Mouse (Mus musculus) neural tube, embryonic 11.5 days (tissue): ENCODE data around the gene Crabp2. TPM values are rescaled to one million over a fixed set of nuclear protein-coding genes. Genes with fewer than 3 reads are reported as not detected.
A peak's percentile ranks its signal among the peaks of the same experiment; 100 is the strongest.

Experiments
- ATAC-seq: fragments of 200-750 bp; cut with Nextera tagmentation; 2 replicates; pipeline ENCODE4 v1.8.0; 2017; ENCODE audit warnings: moderate number of reproducible peaks, mild to moderate bottlenecking, moderate TSS enrichment, moderate library complexity; ENCODE audit not compliant: insufficient read depth, low FRiP score, low TSS enrichment
- DNase-seq: peaks from one replicate; pipeline ENCODE4 v3.0.0-alpha.2; 2015; ENCODE audit warnings: low spot score
- H3K27ac ChIP-seq: fragments of 300-500 bp; sonication (generic); 2 replicates; pipeline ENCODE4 v1.5.1; 2014; ENCODE audit warnings: low read depth, mild to moderate bottlenecking, low read length
- H3K27me3 ChIP-seq: fragments of 300-500 bp; sonication (generic); 2 replicates; pipeline ENCODE4 v1.6.1; 2014; ENCODE audit warnings: mild to moderate bottlenecking, low read length, mixed read lengths; ENCODE audit not compliant: control insufficient read depth, insufficient read depth
- H3K36me3 ChIP-seq: fragments of 300-500 bp; sonication (generic); 2 replicates; pipeline ENCODE4 v1.6.1; 2014; ENCODE audit warnings: mild to moderate bottlenecking, low read length, moderate library complexity, mixed read lengths; ENCODE audit not compliant: control insufficient read depth, insufficient read depth
- H3K4me1 ChIP-seq: fragments of 300-500 bp; sonication (generic); 2 replicates; pipeline ENCODE4 v1.6.1; 2014; ENCODE audit warnings: low read length, mixed read lengths; ENCODE audit not compliant: control insufficient read depth, insufficient read depth
- H3K4me2 ChIP-seq: fragments of 300-500 bp; sonication (generic); 2 replicates; pipeline ENCODE4 v1.6.1; 2014; ENCODE audit warnings: low read depth, mild to moderate bottlenecking, moderate library complexity
- H3K4me3 ChIP-seq: fragments of 300-500 bp; sonication (generic); 2 replicates; pipeline ENCODE4 v1.5.1; 2014; ENCODE audit warnings: low read depth, low read length
- H3K9ac ChIP-seq: fragments of 300-500 bp; sonication (generic); 2 replicates; pipeline ENCODE4 v1.6.1; 2014; ENCODE audit warnings: mild to moderate bottlenecking, low read length
- H3K9me3 ChIP-seq: fragments of 300-500 bp; sonication (generic); 2 replicates; pipeline ENCODE4 v1.6.1; 2016; ENCODE audit warnings: low read length; ENCODE audit not compliant: control insufficient read depth
- WGBS: fragments of 180-500 bp; shearing (Covaris S2); extraction: QIAGEN DNeasy Blood & Tissue Kit; methylation state at CpG from one replicate; pipeline ENCODE4 v1.1.7; 2014; 5-methylcytosine and 5-hydroxymethylcytosine counted together
- polyA plus RNA-seq: library from polyadenylated mRNA; unstranded; fragments of >200 nt; fragmentation: Nextera tagmentation; extraction: Ambion mirVana; gene quantifications from 2 replicates; pipeline ENCODE4 v1.2.1, GENCODE M21; 2014

Crabp2 gene
- polyA plus RNA-seq, 1 experiment from 2014 or later = 607 TPM

GRCm38 (mm10) chr3:87981894-87982835 is 33.7 kb downstream of the Crabp2 start:
- Histone ChIP-seq H3K4me2 (peak overlapping the region; percentile 27), H3K9me3 (no peaks in the 10 kb centered on the region), H3K9ac (peak overlapping the region; percentile 42), H3K4me1 (peaks cover 56% of the 10 kb centered on the region), H3K36me3 (peaks cover 2% of the 10 kb centered on the region; the same call in 1 of the 2 replicates), H3K4me3 (no peak overlapping the region), H3K27ac (peak overlapping the region; percentile 85), H3K27me3 (no peaks in the 10 kb centered on the region)
- peak; percentile 17 for DNase-seq
- no peak for ATAC-seq
- 36% methylated on average over 12 of the region's 12 CpGs for WGBS

DNA sequence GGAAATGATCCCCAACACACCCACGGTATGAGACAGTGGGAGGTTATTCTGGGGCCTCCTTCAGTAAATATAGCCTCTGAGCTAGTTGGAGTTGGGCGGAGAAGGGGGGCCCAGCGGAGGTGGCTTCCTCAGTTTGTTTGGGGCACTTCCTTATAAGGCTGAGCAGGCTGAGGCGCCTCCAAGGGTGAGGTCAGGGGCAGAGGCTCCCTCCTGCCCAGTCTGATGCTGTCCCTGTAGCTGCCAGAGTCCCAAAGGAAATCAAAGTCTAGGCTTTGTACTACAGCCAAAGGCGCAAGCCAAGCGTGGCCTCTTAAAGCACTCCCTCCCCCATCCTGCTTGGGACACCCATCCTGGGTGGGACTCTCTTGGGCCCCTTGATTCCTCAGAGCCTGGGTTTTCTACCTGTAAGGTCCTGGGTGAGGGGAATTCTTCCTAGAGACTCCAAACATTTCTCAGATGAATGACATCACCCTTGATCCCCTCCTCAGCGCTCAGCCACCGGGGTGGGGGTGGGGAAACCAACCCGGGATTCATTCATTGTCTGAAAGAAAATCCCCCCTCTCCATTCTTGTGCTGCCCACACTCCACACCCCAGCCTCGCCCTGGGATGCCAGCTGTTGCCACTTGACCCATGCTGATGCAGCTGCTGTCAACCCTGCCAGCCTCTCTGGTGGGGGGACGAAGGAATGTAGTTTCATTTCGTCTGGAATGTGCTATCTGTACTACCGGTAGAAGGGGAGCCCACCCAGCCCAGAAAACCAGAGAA is 34.6 kb downstream of the Crabp2 start:
- 3% methylated on average over 13 of the region's 13 CpGs for WGBS
- ATAC-seq (no peak), DNase-seq (peak; percentile 71)
- H3K27me3 ChIP-seq = no peaks in the 10 kb centered on the region
- no peak overlapping the region for H3K4me3 ChIP-seq
- peak overlapping the region; percentile 41 for H3K9ac ChIP-seq
- peak overlapping the region; percentile 27 for H3K4me2 ChIP-seq
- H3K4me1 ChIP-seq = peaks cover 60% of the 10 kb centered on the region
- peak overlapping the region; percentile 85 for H3K27ac ChIP-seq
- H3K36me3 ChIP-seq = peaks cover under 1% of the 10 kb centered on the region; the same call in 1 of the 2 replicates
- no peaks in the 10 kb centered on the region for H3K9me3 ChIP-seq

DNA sequence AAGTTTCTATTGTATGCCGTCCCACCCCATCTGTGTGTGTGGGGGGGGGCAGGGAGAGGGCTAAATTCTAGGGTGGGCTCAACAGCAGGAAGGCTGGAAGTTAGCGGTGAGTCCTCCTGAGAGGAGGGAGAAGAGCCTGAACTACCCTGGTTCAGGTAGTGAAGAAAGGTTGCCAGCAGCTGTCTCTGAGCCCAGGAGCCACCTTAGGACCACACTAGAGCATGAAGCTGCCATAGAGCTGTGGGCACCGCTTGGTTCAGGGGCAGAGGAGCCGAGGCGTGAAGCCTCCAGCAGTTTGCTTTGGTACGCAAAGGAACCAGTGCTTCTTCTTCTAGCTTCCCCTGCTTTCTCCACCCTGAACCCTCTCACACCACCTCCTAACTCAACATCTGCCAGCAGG is 35.2 kb downstream of the Crabp2 start:
- DNase-seq = peak; percentile 12
- H3K27ac ChIP-seq = peak overlapping the region; percentile 85; the same call in 1 of the 2 replicates
- no peak overlapping the region for H3K9ac ChIP-seq
- 0 out of 2 replicates have a peak, but pooled peaks cover 2% of the 10 kb centered on the region for H3K27me3 ChIP-seq
- H3K4me2 ChIP-seq = peak overlapping the region; percentile 27
- no peak overlapping the region for H3K4me3 ChIP-seq
- no peaks in the 10 kb centered on the region for H3K36me3 ChIP-seq
- ATAC-seq = no peak
- no peaks in the 10 kb centered on the region for H3K9me3 ChIP-seq
- peaks cover 63% of the 10 kb centered on the region for H3K4me1 ChIP-seq
- 50% methylated on average over 6 of the region's 6 CpGs for WGBS

DNA sequence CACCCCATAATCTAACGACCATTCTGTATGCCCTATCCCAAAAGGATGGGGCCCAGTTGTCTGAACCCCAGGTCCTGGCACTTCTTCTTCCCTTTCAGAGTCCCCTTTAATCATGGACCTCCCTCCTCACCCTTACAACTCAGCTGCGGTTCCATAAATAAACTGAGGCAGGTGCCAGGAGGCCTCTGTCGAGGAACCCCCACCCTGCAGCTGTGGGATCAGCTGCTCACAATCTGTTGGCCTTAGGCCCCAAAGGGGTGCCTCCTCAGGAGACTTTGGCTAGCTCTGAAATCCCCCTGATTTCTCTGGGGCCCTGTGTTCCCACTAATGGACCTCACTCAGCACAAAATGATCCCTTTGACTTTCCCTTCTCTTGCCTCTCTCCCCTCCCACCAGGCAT is 35.6 kb downstream of the Crabp2 start:
- Histone ChIP-seq H3K27me3 (0 out of 2 replicates have a peak, but pooled peaks cover 4% of the 10 kb centered on the region), H3K36me3 (no peaks in the 10 kb centered on the region), H3K4me3 (no peak overlapping the region), H3K9me3 (no peaks in the 10 kb centered on the region), H3K27ac (no peak overlapping the region), H3K9ac (no peak overlapping the region), H3K4me1 (peaks cover 63% of the 10 kb centered on the region), H3K4me2 (no peak overlapping the region)
- 37% methylated on average over 3 of the region's 3 CpGs for WGBS
- DNase-seq (no peak), ATAC-seq (no peak)

- Histone ChIP-seq H3K4me2 (0 out of 2 replicates have a peak overlapping the region, but pooled peaks have one; percentile 2), H3K4me1 (peaks cover 57% of the 10 kb centered on the region), H3K9me3 (no peaks in the 10 kb centered on the region), H3K27ac (peak overlapping the region; percentile 40), H3K36me3 (no peaks in the 10 kb centered on the region), H3K4me3 (no peak overlapping the region), H3K27me3 (0 out of 2 replicates have a peak, but pooled peaks cover 6% of the 10 kb centered on the region), H3K9ac (0 out of 2 replicates have a peak overlapping the region, but pooled peaks have one; percentile 5)
- DNase-seq (peak; percentile 69), ATAC-seq (0 out of 2 replicates have a peak, but pooled peaks have one; percentile 5)
- 50% methylated on average over 12 of the region's 12 CpGs for WGBS
Measured at GRCm38 (mm10) chr3:87985505-87986320, 37.2 kb downstream of the Crabp2 start.

DNA sequence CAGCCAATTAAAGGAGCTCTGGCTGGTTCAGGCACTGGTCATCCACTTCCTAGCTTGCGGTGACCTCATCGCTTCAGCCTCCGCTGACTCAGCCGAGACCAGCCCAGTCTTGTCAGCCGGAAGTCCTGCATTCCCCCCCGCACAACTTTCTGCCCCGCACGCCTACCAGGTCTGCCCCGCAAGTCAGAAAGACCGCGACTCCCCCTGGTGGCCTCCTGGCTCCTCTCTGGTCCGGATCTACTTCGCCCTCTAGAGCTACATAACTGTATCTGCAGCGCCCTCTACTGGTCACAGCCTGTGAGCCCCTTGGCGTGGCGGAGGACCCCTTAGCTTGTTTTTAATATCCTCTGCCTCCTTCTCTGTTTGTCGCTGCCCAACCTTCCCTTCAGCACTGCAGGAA is 38.4 kb downstream of the Crabp2 start:
- Histone ChIP-seq H3K9ac (peak overlapping the region; percentile 24), H3K27ac (peak overlapping the region; percentile 15; the same call in 1 of the 2 replicates)
- 0% methylated on average over 17 of the region's 17 CpGs for WGBS

DNA sequence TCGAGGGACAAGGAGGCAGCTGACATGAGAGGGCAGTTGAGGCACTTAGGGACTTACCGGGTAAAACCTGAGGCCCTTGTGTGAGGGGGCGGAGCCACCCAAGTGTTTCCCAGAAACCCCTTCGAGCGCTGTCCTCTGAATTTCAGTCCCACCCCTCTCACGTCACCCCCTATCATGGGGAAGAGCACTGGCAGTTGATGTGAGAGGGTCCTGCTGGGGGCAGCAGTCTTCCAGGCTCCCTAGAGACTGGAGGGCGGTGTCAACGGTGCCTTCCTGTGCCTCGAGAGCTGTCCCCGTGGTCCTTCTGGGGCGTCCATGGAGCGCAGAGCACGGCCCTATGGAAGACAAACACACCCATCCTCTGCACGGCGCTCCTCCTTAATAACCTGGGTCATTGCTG is 39.2 kb downstream of the Crabp2 start:
- Histone ChIP-seq H3K4me3 (peak overlapping the region; percentile 20), H3K36me3 (no peaks in the 10 kb centered on the region), H3K4me1 (peaks cover 42% of the 10 kb centered on the region), H3K4me2 (peak overlapping the region; percentile 73), H3K9me3 (no peaks in the 10 kb centered on the region), H3K9ac (peak overlapping the region; percentile 24), H3K27me3 (0 out of 2 replicates have a peak, but pooled peaks cover 8% of the 10 kb centered on the region), H3K27ac (peak overlapping the region; percentile 15; the same call in 1 of the 2 replicates)
- ATAC-seq = peak; percentile 52
- peak; percentile 85 for DNase-seq
- under 1% methylated on average over 15 of the region's 15 CpGs for WGBS

More for the DNA sequence above, 38.4 kb downstream of the Crabp2 start:
- Histone ChIP-seq H3K27me3 (0 out of 2 replicates have a peak, but pooled peaks cover 8% of the 10 kb centered on the region), H3K4me2 (peak overlapping the region; percentile 73), H3K4me3 (peak overlapping the region; percentile 20; the same call in 1 of the 2 replicates), H3K4me1 (peaks cover 50% of the 10 kb centered on the region), H3K36me3 (no peaks in the 10 kb centered on the region), H3K9me3 (no peaks in the 10 kb centered on the region)
- DNase-seq (peak; percentile 100), ATAC-seq (peak; percentile 65)
